Mouse (Mus musculus): ENCODE data around the gene Sat2.
"Not testable (repeated sequence)": the region's sequence is repeated elsewhere in the genome, so short reads cannot be mapped to it uniquely, and the experiment has no call there.

Gene Sat2

DNA sequence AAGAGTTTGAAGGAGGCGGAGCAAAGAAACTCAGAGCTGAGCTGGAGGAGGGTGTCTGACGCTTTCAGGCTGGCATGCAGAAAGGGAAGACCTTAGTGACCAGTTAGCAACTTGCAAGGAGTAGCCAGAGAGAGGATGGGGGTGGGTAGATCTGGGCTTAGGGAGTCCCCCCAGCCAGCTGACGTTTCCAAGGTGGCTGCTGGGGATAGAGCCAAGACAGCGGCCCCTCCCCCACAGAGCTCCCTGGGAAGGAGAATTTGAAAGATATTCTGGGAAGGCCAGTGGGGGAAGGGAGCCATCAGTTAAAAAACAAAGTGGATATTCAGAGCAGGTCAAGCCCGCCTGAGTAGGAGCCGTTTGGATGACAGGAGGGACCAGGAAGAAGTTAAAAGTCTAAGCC, 21.7 kb upstream of the Sat2 start:
- DNase-seq (ENCODE audit: low read depth, low spot score), result no peak

DNA sequence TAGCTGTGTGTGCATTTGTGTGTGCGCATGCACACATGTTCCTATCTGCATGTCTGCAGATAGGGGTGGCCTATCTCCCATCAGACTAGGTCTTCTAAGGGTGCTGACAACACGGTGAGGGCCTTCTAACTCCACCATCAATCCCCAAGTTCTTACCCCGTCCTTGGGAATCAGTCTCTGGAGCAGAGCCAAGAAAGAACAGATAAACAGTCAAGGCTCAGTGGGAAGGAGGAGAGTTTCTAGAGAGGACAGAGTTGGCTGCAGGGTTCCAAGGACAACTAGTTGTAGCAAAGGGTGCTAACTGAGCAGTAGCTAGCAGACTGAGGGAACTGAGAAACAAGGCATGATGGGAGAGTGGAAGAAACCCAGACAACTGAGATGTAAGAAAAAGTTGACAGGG, 20.1 kb upstream of the Sat2 start:
- DNase-seq (ENCODE audit: low read depth, low spot score), result no peak

DNA sequence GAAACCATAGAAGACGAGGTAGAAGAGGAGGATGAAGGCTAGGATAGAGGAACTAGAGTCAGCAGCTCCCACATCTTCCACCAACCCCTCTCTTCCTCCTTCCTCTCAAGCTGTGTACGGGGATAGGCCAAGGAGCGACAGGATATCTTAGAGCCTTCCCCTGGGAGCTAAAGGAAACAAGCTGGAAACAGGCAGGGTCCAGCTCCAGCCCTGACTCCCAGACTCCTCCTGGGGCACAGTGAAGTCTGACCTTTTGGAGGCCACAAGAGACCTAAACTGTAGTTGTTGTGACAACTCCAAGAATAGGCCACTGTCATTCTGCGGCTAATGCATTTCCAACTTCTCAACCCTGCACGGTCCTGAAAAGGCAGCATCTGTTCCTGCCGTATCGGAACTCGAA, 18.3 kb upstream of the Sat2 start:
- no peak for DNase-seq (ENCODE audit: low read depth, low spot score)

DNA sequence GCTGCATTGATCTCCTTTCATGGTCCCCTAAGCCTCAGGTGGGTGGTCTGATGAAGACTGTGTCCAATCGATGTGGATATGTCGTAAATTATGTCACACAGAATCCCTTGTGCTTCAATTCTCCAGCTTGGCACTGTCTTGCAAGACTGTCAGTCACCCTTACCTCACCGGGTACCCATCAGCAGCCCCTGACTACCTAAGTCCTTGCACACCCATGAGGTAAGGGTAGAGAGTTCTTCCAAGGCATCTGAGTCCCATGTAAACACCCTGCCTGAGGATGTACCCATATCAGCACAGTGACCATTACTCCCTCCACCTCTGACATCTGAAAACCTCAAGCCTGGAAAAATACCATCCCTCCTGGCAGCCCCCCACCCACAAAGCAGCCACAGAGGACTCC, 17.5 kb upstream of the Sat2 start:
- DNase-seq (ENCODE audit: low read depth, low spot score), result no peak

DNA sequence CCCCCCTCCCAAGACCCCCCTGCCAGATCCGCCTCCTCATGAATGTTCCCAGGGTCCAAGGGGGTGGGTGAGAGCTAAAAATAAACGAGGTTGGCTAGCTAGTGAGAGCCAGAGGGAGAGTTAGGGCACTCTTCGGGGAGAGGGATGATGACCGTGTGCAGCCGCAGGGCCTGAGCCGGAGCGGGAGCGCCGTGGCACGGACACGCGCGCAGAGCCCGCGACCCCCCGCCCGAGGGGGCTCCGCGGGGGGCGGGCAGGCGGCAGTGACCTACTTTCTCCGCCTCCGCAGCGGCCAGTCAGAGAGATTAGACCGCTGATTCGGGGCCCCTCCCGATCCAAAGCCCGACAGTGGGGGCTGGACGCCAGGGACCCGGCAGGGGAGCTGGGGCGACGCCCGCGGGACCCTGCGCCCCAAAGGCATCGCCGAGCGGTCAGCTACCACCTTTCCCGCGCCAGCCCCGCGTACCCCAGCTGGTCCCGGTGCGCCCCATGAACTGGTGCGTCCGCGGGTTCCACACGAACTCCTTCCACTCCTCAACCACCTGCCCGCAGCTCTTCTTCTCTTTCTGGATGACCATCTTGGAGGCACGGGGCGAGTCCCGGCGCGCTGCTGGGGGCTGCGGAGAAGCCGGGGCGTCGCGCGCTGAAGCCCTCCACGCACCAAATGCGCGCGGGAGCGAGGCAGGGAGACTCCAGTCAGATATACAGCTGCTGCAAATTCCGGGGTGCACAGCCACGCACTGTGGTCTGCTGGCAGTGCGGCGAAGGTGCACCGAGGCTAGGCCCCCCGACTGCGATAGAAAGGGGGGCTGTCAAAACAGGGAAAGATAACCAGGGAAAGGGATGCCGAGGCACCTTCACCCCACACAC, 16.8 kb upstream of the Sat2 start:
- no peak for DNase-seq (ENCODE audit: low read depth, low spot score)

DNA sequence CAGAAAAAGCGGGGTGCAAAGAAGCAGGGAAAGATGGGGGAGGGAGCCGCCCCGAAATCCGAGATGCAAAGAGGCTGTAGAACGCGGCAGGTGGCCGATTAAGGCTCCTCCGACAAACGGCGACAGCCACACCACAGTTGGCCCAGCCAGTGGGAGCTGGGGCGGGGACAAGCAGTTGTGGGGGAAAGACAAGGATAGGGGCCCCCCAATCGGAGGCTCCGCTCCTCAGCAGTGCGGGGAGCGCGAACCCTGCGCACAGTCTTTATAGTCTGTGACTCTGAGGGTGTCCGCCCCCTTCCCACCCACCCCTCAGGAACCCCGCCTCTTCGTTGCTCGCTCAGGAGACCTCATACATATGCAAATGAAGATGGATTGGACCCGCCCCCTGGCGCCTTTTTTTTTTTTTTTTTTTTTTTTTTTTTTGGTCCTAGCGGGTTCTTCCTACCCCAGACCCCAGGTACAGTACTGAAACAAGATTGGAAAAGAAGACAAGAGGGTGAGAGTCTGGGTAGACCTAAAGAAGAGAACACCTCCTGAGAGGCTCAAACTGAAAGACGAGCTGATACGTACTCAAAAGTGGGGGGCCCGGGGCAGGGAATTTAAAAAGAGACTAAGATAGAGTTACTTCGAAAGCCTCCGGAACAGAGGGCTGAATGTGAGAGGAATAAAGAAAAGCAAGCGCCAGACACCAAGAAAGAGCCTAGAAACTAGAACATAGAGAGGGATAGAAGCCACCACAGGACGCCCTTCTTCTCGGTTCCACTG, 15.9 kb upstream of the Sat2 start, which contains the start of gene Atp1b2:
Gene Atp1b2 (minus strand): TSS at position 217 of the 765 bp plus-strand sequence.
- DNase-seq (ENCODE audit: low read depth, low spot score), result peak; percentile 84

DNA sequence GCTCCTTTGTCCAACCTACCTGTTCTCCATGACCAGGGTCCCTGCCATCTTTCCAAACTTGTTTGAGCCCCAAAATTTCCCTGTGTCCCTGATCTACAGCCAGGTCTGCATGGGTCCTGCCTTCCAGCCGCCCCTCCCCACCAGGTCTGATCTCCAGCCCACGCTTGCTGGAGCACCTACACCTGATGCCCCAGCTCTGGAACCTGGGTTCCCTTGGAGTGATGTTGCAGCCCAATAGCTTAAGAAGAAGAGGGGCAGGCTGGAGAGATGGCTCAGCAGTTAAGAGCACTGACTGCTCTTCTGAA, 15.4 kb upstream of the Sat2 start:
- DNase-seq (ENCODE audit: low read depth, low spot score), result no peak

DNA sequence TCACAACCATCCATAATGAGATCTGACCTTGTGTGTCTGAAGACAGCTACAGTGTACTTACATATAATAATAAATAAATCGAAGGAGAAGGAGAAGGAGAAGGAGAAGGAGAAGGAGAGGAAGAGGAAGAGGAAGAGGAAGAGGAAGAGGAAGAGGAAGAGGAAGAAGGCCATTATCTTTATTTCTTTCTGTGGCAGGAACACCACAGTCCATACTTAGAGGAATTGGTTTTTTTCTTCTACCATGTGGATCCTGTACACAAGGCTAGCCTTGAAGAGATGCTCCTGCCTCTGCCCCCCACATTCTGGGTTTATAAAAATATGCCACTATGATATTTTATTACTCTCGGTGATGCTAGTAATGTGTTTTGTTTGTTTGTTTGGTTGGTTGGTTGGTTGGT, 15.0 kb upstream of the Sat2 start:
- no peak for DNase-seq (ENCODE audit: low read depth, low spot score)

DNA sequence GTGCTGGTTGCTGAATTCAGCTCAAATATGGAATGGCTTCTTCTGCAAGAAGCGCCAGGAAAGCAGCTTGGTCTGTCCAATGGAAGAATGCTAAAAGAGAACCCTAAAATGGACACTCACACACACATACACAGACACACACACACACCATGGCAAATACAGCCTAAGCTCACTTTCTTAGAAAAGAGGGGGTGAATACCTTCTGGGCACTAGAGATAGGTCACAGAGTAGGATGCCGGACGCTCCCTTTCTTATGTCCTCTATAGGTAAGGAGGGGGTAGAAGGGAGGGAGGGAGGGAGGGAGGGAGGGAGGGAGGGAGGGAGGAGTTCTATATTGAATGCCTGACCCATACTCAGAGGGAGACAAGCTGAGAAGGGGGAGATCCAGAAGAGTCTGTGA, 13.3 kb upstream of the Sat2 start:
- no peak for DNase-seq (ENCODE audit: low read depth, low spot score)

DNA sequence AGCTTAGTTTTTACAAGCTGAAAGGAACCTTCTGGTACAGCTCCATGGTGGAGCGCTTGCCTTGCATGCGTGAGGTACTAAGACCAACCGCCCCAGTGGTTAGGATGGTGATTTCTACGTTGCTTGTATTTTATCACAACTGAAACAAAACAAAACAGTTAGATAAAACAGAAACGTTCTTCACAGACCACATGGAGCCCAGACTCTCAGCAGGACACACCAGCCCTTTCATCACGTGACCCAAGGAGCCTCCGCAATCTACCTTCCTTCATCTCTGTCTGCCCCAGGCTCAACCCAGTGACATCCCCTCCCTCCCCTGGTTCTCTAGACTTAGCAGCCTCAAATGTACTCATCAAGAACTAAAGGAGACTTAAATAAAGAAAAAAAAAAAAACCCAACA, 12.4 kb upstream of the Sat2 start:
- DNase-seq (ENCODE audit: low read depth, low spot score), result no peak

DNA sequence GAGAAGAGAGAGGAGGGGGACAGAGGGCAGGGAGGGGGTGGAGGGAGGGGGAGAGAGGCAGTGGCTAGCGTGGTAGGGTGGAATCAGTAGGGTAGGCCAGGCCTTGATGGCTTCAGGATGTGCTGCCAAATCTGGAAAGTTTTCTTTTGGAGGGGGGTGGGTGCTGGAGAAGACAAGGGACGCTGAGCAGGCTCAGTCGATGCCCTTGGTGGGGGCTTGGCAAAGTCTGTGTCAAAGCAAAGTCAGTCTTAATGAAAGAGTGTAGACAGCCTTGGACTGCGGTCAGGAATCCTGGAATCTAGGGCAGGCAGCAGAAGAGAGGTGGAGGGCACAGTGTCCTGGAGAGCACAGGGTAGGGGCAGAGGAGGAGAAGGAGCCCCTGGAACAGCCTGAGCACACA, 10.9 kb upstream of the Sat2 start:
- no peak for DNase-seq (ENCODE audit: low read depth, low spot score)

DNA sequence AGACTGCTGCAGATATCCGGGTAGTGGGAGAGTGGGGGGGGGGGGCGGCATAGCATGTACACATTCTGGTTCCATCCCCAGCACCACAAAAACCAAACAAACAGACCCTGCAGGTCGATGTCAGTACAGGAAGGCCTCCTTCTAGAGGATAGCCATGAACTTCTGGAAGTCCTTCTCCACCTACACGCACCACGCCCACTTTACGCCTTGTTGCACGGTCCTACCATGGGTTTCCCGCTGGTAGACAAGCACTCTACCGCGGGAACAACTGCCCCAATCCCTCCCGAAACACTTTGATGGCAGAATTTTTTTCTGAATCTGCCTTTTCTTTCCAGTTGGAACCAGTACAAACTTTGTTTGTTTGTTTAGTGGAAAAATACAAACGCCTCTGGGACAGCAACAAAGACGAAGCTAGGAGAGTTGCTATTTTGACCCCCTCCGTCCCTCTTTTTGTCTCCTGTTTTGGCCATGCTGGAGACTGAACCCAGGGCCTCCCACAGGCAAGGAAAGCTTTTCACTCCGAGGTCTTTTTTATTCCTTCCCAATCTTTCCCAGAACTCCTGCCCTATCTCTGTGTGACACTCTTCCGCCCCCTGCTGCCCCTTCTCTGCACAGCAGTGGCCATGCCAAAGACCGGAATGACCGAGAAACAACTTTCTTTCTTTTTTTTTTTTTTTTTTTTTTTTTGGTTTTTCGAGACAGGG, 8.1 kb upstream of the Sat2 start:
- DNase-seq (ENCODE audit: low read depth, low spot score), result peak; percentile 71

DNA sequence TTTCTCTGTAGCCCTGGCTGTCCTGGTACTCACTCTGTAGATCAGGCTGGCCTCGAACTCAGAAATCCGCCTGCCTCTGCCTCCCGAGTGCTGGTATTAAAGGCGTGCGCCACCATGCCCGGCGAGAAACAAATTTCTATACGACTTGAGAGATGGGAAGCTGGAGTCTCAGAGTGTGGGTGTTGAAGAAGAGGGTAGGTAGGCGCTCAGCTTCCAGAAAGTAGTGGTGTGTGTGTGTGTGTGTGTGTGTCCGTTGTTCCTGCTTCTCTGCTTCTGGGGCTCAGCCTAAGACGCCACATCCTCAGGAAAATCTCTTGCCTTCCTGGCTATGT, 7.6 kb upstream of the Sat2 start:
- not testable (repeated sequence) for DNase-seq (ENCODE audit: low read depth, low spot score)

DNA sequence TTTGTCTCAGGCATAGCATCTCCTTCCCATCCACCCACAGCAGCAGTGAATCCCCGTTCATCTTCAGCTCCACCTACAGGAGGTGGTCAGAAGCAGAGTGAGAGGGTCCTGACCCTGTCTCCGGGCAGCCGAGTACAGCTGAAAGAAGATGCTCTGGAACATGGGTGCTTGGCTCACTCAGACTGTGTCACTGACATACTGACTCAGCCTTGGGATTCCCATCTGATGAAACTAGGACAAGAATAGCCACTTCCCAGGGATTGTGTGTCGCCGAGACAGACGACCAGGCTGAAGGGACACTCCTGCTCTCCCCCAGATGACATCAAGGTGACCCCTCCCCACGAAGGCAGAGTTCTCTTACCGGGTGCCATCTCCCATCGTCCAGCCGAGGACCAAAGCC, 5.0 kb upstream of the Sat2 start:
- DNase-seq (ENCODE audit: low read depth, low spot score), result no peak

DNA sequence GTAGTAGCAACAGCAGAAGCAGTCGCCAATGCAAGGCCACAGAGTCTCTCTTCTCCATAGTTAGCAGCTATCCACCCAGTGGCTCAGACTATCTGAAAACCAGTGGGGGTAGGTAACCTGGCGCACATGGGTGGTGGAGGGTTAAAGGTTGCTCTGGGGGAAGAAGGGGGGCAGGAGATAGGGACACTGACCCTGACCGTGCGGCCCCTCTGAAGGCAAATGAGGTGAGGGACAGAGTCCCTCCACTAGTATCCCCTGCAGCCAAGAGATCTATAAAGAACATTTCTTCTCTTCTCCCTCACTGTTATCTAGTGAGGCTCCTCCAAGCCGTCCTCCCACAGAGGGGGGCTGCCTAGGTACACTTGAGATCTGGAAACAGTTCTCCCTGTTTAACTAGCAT, 4.0 kb upstream of the Sat2 start, which contains the start of gene Shbg:
Gene Shbg (minus strand): TSS at position 101 of the 400 bp plus-strand sequence.
- no peak for DNase-seq (ENCODE audit: low read depth, low spot score)

DNA sequence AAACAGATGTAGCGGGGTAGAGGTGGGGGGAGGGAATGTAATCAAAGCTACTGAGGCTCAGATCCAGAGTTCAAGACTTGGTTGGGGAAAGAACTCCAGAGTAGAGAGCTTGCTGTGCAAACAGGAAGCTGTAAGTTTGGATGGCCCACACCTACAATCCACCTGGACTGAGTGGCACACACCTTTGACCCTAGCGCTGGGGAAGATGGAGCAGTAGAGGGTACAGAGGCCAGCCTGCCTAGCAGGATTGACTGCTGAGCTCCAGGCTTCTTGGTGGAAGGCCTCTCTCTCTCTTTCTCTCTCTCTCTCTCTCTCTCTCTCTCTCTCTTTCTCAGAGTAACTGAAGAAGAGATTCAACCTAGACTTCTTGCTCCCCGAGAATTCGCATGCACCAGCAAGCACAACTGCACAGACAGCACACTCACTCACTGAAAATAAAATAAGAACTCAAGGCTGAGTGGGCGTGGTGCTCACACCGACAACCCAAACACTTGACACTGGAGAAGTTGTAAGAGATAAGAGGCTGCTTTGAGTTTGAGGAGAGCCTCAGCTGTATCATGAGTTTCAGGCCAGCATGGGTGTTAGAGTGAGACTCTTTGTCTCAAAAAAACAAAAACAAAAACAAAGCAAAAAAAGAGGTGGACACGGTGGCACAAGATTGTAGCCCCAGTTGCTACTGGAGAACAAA, 1.3 kb upstream of the Sat2 start:
- no peak for DNase-seq (ENCODE audit: low read depth, low spot score)

DNA sequence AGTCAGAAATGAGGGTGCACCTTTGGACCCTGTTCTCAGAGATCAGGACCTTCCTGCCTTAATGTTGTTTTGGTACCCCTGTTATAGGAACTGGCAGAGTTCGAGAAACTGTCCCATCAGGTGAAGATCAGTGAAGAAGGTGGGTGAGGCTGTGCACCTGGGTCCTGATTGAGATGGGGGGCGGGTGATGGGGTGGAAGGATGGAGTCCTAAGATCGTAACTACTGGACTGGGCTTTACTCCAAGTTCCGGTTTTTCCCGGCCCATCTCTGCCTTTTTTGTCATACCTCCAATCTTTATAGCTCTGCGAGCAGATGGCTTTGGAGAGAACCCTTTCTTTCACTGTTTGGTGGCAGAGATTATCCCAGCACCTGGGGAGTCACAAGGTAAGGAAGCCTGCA, 582 bp downstream of the Sat2 start:
- no peak for DNase-seq (ENCODE audit: low read depth, low spot score)

DNA sequence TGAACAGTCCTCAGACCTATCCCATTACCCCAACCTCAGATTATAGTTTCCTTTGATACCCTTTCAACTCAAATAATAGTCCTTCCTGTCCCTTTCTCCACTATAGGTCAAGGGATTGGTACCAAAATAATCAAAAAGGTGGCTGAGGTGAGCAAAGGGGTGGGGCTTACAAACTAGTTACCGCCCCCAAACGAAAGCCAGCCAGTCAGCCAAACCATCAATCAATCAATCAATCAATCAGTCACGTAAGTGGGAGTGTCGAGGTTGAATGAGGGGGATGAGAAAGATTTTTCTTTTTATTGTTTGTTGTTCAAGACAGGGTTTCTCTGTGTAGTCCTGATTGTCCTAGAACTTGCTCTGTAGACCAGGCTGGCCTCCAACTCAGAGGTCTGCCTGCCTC, 1.2 kb downstream of the Sat2 start:
- no peak for DNase-seq (ENCODE audit: low read depth, low spot score)

DNA sequence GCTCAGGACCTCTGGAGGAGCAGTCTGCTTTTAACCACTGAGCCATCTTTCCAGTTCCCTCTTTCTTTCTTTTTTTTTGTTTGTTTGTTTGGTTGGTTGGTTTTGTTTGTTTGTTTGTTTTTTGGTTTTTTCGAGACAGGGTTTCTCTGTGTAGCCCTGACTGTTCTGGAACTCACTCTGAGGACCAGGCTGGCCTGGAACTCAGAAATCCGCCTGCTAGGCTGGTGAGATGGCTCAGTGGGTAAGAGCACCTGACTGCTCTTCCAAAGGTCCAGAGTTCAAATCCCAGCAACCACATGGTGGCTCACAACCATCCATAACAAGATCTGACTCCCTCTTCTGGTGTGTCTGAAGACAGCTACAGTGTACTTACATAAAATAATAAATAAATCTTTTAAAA, 2.5 kb downstream of the Sat2 start:
- not testable (repeated sequence) for DNase-seq (ENCODE audit: low read depth, low spot score)

DNA sequence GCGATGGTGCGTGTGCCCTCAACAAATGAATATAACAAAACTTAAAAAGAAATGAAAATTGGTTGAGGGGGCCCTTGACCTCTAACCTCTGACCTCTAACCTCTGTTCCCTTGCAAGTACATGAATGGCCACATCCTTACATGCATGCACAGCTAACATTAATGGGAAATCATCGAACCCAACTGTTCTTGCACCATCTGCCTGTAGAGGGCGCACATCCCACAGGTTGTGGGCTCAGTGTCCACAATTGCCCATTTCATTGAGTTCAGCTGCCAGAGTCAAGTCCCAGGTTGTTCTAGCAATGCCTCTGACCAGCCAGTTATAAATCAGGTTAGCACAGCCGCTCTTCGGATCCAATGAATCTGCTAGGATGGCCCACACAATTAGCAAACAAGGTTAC, 6.5 kb downstream of the Sat2 start:
- no peak for DNase-seq (ENCODE audit: low read depth, low spot score)

DNA sequence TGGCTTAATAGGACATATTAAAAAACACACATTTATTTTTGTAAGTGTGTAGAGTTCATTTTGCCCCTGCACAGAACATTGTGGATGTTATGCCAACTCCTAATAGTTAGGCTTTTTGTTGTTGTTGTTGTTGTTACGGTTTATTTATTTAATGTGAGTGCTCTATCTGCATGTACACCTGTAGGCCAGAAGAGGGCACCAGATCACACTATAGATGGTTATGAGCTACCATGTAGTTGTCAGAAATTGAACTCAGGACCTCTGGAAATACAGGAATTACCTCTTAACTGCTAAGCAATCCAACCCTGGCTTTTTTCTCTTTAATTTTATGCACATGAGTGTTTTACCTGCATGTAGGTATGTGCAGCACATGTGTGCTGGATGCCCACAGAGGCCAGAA, 8.0 kb downstream of the Sat2 start:
- no peak for DNase-seq (ENCODE audit: low read depth, low spot score)
